In genomic region chr3:86522880-86523505, GRCm38 (mm10) we compare ENCODE assay signal across 28 mouse cellular contexts. TPM values are rescaled to one million over a fixed set of nuclear protein-coding genes. Genes with fewer than 3 reads are reported as not detected.
"Had no signal": no experiment of that assay in that cellular context is flagged by ENCODE, and none has a peak within 500 bp of the region (broad histone marks: within the 10 kb centered on the region; RNA-seq: fewer than 3 reads in every experiment).

No protein-coding gene starts in this region.

- H3K4me1 ChIP-seq: heart, embryonic 13.5 days; heart, embryonic 15.5 days; hindbrain, embryonic 10.5 days; hindbrain, embryonic 12.5 days; intestine, embryonic 15.5 days; limb, embryonic 10.5 days; limb, embryonic 12.5 days; liver, embryonic 13.5 days; liver, embryonic 15.5 days had no signal

- H3K36me3 ChIP-seq: heart, embryonic 13.5 days; heart, embryonic 15.5 days; hindbrain, embryonic 10.5 days; hindbrain, embryonic 12.5 days; intestine, embryonic 15.5 days; limb, embryonic 10.5 days; limb, embryonic 12.5 days; liver, embryonic 13.5 days; liver, embryonic 15.5 days had no signal

- H3K4me3 ChIP-seq: heart, adult 2 months; heart, embryonic 13.5 days; heart, embryonic 15.5 days; hindbrain, embryonic 10.5 days; hindbrain, embryonic 12.5 days; intestine, embryonic 15.5 days; limb, embryonic 10.5 days; limb, embryonic 12.5 days; liver, embryonic 13.5 days; liver, embryonic 15.5 days had no signal

- H3K4me2 ChIP-seq: heart, embryonic 11.5 days; heart, embryonic 13.5 days; heart, embryonic 15.5 days; hindbrain, embryonic 12.5 days; hindbrain, embryonic 14.5 days; intestine, embryonic 15.5 days; limb, embryonic 12.5 days; liver, embryonic 11.5 days; liver, embryonic 13.5 days; liver, embryonic 15.5 days had no signal

- DNase-seq: gastrocnemius, postnatal 14 days; gastrocnemius, postnatal 36 days; heart, adult 2 months; heart, postnatal 4 days; kidney, adult 18-20 months; kidney, adult 8-10 months; kidney, postnatal 10 days; kidney, postnatal 25 days; layer of hippocampus, adult 9-11 months; layer of hippocampus, postnatal 36 days; liver; liver, embryonic 13.5 days had no signal

- H3K27me3 ChIP-seq: heart, embryonic 13.5 days; heart, embryonic 15.5 days; hindbrain, embryonic 12.5 days; intestine, embryonic 15.5 days; limb, embryonic 12.5 days; liver, embryonic 13.5 days; liver, embryonic 15.5 days had no signal

- H3K27ac ChIP-seq: heart, adult 2 months; heart, embryonic 13.5 days; heart, embryonic 15.5 days; hindbrain, embryonic 10.5 days; hindbrain, embryonic 12.5 days; hindbrain, embryonic 14.5 days; intestine, embryonic 15.5 days; limb, embryonic 10.5 days; limb, embryonic 12.5 days; liver, embryonic 13.5 days; liver, embryonic 15.5 days had no signal

- H3K9me3 ChIP-seq: heart, embryonic 13.5 days; heart, embryonic 15.5 days; hindbrain, embryonic 10.5 days; hindbrain, embryonic 12.5 days; intestine, embryonic 15.5 days; limb, embryonic 10.5 days; limb, embryonic 12.5 days; liver, embryonic 13.5 days; liver, embryonic 15.5 days had no signal

- ATAC-seq: hindbrain, embryonic 16.5 days; inflammation-experienced regulatory T-cells, adult 6 months; intestine, embryonic 15.5 days; intestine, postnatal 0 days had no signal

- H3K9ac ChIP-seq: heart, embryonic 13.5 days; heart, embryonic 15.5 days; hindbrain, embryonic 12.5 days; hindbrain, embryonic 14.5 days; intestine, embryonic 15.5 days; limb, embryonic 12.5 days; liver, embryonic 13.5 days; liver, embryonic 15.5 days had no signal

RNA-seq across cellular contexts. Expression of gene Mab21l2, which starts 25.4 kb away (rescaled TPM):
- total RNA-seq: gastrocnemius, adult 8-10 months; layer of hippocampus, postnatal 36 days had no signal
- polyA plus RNA-seq: gonadal fat pad, adult 2 months had no signal
